Mouse (Mus musculus): ENCODE measurements at regions not wholly inside any gene's neighbourhood (a gene's known extent, or its start where the extent isn't known, plus 50 kb on each side); places are given as distances from the start of the nearest gene placed in this dataset.
A peak's percentile ranks its signal among the peaks of the same experiment; 100 is the strongest.
"Not testable (repeated sequence)": the region's sequence is repeated elsewhere in the genome, so short reads cannot be mapped to it uniquely, and the experiment has no call there.

DNA sequence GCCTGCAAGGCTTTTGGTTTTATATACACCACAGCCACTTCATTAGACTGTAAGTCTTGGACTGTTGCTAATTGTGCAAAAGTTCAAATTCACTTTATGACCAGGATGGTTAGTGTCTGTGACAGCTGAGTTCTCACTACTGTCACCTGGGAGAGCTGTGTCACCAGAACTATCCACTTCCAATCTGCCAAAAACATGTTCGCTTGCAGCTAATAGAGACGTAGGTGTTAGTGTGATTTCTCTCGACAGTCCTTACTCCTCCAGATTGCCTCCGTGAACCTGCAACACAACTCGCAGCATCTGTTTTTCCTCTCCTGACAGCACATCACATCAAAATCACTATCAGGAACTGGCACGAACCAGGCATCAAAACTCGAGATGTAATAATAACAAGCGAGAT lies 491.3 kb upstream of the Klf6 start:
- DNase-seq: peak in 1 of 2 experiments; percentile 7

DNA sequence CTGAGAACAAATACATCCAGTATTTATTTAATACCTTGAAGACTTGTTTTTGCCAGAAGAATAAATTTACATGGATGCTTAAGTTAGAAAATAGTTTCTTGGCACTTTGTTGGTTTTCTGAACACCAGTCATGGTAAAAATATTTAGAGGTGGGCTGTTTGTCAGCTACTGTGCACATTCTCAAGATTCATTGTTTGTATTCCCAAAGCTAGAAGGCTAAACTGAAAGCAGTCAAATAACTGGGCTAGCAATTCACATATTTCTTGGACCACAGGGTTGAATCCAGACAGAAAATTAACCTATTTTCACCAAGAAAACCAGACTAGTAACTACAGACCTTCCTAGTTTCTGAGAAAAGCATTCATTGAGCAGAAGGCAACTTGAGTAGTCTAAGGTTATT lies 488.1 kb upstream of the Klf6 start:
- DNase-seq: no peak

DNA sequence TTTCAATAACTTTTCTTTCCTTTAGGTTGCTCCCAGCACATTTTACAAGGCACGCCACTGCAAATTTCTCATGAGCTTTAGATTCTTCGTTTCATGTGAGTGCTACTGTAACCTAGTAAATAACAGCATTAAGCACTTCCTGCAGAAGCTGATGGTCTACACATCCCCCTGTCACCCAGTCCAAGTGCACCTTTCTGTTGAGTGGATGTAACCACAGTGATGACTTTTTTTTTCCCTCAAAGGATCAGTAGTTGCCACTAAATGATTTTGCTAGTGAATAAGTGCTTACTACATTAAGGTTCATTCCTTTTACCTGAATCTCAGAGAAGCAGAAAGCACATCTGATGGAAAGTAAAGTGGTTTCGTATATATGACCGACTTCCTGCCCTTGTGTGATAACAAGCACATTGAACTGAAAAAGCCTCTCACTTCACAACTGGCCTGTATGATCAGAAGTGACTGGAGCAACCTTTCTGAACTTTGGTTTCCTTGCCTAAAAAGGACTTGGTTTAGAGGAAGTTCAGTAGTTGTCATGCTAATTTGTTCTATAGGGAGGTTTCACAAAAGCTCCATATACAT lies 453.0 kb upstream of the Klf6 start:
- no peak for DNase-seq

DNA sequence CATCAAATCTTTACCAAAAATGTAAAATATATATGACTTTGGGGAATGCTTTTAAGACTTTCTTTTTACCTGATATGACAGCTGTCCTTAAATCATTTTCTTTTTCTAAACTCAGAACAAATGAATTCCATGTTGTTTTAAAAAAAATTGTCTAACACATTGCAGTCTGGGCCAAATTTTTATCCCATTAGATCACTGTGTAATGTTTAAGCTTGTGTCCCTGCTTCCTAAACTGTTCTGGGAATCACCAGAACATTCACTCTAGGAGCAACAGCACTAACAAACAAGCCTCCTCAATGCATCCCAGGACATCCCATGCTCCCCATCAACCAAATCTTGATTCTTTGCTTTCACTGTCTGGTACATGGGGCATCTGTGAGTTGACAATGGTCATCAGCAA lies 449.2 kb upstream of the Klf6 start:
- DNase-seq: no peak

DNA sequence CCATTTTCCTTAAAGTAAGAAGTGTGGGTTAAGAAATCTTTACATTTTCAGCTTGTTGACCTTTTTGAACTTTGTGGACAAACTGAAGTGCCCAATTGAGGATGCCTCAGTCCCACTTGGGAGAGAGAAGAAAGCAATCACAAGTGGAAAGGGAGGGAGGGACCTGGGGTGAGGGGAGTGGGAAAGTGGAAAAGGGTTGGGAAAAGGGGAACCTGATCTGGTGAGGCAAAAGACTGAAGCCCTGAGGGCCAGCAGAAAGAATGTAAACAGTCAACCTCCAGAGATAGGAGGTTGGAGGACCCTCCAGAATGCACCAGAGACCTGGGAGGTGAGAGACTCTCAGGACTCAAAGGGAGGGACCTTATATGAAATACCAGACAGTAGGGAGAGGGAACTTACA lies 448.3 kb upstream of the Klf6 start:
- not testable (repeated sequence) for DNase-seq

DNA sequence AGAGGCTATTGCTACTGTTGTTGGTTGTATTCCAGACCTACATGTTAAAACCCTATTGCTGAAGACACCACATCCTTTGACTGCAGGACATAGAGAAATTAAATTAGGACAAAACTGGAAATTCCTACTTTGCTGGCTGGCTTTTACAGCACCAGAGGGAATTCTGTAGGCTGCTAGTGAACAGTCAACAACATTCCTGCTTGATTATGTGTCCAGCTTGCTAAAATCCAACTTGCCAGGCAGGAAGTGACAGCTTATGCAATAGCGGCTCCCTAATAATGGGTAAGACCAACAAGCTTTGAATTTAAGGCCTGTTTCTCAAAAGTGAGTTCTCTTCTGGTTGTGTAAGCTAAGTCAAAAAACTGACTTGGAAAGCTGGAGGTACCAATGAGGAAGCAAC lies 437.2 kb upstream of the Klf6 start:
- DNase-seq: peak; percentile 77 to 86

DNA sequence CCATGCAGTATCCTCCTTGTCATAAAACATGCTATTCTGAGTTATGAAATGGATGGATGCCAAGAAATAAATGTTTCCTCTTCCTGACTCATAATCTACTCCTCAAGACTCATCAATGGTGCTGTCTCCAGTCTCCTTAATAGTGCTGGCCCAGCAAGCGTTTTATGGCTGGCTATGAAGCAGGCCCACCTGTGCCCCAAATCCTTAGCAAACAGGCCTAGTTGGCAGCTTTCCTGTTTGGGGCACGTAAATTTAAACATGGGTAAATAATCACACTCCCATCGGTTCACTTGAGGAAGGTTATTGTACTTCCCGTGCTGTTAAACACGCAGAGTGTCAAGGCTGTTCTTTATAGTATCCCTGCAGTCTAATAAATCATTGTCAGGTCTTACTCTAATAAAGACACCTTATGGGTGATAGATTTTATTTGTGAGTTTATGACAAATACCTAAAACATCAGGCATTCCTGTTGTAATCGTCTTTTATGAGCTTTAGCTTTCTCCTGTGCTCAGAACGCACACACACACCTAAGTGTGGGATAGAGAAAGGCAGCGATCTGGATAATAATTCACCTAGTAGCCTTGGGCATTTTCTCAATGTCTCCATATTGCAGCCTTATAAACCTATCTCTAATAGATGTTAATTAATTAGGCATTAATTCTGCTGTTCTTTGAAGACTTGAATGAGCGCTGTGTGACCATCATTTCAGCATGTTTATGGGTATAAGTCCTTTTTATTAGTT lies 435.6 kb upstream of the Klf6 start:
- DNase-seq: no peak

DNA sequence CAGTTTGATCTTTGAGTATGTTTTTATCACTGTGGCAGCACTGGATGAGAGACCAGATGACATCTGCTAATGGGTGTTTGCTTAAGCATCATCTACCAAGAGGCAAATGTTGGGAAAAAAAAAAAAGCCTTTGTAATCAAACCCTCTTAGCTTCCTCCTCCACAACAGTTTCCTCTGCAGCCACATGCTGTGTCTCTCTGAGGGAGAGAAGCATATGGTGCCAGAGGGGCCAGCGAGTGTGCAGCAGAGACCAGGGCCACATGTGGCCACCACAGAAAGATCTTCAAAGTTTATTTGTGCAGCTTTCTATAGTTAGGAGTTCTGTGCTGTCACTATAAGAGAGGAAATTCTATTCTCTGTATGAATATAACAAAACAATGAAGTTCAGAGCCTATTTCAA lies 427.6 kb upstream of the Klf6 start:
- DNase-seq: no peak

DNA sequence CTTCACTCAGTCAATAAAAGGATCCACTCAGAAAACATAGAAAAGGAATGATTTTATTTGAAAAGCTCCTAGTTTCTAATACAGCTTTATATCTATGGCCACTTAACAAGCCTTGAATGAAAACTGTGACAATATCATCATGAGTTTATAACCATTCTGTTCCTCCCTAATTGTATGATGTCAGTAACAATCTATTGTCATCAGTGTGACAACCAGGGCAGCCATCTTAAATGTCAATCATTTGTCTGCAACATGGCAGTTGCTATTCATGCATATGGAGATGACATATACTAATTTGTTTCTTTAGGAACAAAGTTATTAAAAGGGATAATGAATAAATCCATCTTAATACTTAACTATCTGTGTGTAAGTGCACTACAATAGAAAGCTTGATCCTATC lies 426.2 kb upstream of the Klf6 start:
- DNase-seq: no peak

DNA sequence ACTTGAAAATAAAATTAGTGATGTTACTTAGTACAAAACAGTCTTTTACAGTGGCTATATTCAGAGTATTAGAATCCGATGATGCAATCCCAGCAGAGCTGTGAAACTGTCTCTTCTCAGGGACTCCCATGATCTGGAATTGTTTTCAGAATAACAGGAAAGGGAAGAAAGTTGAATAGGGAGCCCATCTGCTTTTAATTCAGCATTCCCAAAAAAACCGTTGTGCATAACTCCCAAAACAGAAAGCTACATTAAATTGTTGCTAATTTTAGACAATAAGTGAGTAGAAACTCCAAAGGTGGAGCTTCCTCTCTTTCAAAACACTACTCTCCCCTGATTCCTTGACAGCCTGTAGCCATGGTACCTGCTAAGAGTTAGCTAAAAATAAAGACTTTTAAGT lies 425.1 kb upstream of the Klf6 start:
- DNase-seq: peak; percentile 34 to 50

DNA sequence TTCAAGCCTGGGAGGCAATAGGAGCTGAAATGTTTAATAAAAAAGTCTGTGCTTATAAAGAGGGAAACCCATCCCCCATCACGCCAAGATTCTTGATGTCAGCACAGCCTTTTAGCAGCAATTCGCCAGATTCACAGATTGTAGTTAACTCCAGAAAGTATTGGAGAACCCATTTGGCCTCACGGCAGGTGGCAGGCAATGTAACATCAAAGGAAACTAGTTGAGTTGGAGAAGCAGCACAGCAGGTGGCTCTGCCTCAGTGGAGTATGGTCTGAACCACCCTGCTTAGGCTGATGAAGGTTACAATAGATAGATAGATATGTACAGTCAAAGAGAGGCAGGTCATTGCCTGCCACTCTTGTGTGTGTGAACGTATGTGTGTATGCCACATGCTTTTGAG lies 420.8 kb upstream of the Klf6 start:
- no peak for DNase-seq

DNA sequence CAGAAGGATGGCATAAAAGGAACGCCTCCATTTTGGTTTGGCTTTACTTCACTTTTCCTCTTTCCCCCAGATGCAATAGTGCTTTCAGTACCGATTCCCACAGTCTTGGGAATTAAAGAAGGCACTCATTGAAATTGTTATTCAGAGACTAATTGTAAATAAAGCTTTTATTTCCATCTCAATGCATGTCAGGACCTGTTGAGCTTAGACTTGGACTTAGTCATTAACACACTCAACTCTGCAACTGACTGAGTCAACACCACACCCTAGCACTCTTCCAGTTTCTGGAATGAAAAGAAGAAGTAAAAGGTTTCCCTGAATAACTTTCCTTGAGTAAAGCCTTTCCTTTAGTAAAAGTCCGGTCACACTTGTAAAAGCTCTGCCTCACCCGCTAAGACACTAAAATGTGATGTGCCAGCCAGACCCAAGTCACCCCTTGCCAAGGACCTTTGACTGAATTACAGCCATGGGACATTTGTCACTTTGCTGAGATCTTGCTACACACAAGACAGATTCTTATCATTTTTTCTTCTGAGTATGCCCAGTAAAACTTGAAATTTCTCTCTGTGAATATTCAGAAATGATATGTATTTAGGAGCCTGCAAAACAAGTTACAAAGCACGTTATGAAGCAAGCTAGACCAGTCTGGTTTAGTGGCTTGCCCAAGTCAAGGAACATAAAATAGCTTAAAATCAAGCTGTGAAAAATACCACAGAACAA lies 416.4 kb upstream of the Klf6 start:
- no peak for DNase-seq

DNA sequence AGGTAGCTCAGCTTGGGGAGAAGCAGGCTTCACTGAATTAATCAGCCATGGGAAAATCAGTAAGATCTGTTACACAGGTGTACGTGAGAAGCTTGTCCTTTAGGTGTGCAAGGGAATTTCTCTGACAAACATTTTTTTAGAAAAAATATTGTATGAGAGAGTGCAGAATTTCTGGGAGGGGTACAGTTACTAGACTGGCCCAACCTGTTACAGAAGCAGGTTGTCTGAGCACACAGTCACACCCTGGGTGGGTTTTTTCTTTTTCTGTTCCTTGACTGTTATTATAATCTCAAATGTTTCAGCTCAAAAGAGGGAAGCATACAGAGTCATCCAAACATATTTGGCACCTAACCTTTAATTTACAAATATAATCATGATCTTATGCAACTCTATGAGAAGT lies 412.7 kb upstream of the Klf6 start:
- no peak for DNase-seq

DNA sequence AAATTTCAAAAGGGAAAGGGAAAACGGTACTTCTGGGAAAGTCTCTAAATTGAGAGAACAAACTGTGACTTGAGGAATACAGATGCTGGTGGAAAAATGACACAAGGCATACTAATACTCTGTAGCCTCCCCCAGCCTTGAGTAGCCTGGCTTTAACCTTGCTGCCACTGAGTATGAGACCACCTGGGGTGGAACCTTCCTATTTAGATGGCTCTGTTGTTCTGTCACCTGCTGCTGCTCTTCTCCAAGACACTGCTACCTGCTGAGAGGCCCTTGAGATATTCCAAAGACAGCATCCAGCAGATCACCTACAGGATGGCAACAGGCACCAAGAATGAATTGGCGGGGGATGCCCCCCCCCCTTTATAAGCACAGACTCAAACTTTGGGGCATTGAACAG lies 380.5 kb upstream of the Klf6 start:
- no peak for DNase-seq

DNA sequence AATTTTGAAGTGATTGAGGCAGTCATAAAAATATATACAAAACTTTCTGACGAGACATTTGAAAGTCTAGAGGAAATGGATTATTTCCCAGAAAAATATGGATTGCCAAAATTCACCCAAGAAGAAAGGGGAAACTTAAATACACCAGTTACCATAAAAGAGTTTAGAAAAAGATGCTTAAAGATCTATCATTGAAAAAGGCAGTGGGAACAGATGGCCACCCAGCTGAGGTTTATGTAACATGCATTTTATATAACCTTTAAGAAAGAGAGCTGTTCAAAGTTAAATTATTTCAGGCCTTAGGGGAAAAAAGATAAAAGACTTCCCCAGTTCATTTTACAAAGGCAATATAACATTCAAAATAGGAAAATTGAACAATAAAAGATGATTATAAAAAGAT lies 369.0 kb upstream of the Klf6 start:
- no peak for DNase-seq

DNA sequence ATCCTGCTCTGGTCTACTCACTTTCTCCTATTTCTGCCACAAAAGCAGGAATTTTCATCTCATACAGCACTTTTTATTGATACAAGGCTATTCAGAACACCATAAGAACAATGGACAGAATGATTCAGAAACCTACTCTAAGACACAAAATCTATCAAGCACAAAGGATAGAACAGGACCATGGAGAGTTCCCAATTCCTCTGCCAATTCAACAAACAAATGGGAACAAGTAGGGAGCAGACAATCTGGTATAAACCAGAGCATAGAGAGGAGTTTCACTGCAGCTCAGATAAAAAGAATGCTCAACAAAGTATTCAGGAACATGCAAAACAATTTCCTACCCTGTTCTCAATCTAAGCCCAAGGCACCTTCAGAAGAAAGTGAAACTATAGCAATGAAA lies 363.7 kb upstream of the Klf6 start:
- peak in 1 of 2 experiments; percentile 17 for DNase-seq

DNA sequence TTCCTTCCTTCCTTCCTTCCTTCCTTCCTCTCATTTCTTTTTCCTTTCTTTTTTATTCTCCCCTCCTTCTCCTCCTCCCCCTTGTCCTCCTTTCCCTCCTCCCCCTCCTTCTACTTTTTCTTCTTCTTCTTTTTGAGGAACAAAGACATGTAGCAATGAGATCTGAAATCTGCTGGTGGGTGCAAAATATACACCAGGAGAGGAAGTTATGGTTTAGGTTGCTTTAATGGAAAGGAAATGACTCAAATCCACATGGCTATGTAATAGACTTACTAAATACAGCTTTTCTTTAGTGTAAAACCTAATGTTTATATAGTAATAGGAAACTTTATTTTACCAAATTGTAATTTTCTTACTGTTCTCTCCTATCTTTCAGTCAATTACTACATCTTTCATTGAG lies 349.5 kb upstream of the Klf6 start:
- no peak for DNase-seq

DNA sequence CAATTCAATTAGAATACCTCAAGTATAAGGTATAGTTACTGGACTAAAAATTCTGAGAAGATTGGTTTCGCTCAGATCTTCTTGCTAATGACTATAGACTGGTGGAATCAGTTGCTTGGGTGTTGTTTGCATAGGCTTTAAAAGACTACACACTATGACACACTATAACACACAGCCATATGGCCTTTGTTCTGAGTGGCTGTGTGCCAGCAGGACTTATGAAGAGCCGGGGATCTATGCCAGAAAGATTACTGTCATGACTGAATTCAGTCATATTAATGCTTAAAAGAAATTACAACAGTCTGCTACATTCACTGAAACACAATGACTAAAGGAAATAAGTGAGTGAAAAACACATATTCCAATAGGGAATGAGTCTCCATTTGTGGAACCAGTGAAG lies 345.7 kb upstream of the Klf6 start:
- DNase-seq: no peak

DNA sequence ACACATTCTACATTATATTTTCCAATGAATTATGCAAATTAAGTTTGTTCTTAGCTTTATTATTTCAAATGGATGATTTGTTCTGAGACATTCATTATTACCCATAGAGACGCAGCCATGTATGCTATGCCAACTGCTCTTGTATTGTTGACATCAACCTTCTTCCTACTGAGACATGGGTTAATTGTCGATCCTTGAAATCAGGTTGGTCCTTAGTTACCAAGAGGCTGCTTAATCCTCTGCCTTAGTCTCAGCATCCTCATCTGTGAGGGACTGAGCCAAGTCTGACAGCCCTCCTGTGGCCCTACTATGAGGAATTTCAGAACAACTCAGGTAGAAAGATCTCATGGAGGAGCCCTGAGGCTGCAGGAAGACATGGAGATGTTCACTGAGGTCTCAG lies 345.2 kb upstream of the Klf6 start:
- no peak for DNase-seq

DNA sequence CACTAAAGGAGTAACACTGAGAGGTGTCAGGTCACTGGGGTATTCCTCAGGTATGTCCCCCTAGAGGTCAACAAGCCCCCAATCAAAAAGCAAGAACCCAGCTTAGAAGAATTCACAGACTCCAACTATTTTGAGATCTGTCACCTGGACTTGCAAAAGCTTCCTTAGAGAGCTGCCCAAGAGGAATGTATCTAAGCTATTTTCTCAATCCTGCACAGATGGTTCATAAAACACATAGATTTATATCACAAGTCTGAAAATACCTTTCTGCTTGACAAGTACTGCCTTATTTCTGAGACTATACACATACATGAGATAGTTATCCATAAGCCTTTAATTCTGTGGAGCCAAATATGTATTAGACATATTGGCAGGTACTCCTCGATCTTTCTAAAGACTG lies 342.1 kb upstream of the Klf6 start:
- no peak for DNase-seq

DNA sequence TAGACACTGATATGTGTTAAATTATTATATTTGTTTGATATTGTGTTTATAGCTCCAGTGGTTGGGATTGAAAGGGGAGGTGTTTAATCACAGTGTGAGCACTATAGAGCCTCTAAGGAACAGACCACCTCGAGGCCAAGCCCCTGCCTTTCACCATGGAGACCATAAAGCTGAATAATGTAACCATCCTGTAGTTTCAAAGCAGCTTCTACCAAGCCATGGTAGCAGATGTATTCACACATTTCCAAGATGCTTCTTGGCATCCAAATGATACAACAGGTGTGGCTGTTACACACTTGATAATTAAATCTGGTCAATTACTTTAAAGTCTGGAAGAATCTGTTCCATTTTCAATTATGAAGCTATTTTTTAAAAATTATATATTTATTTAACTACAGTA lies 341.7 kb upstream of the Klf6 start:
- DNase-seq: no peak

DNA sequence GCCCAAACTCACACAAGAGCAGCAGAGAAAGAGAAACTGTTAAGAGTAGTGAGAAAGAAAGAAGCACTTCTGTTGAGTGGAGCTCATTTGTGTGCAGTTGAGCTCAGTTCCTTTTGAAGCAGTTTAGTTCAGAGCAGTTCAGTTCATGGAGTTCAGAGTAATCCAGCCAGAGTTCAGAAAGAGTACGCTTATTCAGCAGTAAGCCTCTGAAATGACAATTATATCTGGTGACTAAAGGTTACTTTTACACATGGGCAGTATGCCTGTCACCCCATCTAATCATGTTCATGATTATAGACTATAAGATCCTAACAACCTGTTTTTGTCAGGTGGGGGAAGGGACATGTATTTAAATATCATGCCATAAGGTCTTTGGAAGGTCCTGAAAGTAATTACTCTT lies 333.9 kb upstream of the Klf6 start:
- no peak for DNase-seq

DNA sequence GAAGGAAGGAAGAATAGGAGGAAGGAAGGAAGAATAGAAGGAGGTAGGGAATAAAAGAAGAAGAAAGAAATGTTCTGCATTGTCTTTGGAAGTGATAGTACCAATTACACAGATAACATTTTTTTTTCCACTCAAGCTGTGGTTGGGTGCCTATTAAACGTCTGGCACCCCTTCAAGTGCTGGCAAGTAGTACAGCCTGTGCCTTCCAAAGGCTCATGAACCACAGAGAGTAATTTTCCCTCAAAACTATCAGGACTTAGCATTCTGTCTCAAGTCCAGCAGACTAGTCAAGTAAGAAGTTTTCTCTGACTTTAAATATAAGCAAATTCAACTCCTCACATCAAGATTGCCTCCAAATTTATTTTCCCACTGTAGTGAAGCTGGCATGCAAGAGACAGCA lies 321.0 kb upstream of the Klf6 start:
- peak; percentile 28 to 31 for DNase-seq

DNA sequence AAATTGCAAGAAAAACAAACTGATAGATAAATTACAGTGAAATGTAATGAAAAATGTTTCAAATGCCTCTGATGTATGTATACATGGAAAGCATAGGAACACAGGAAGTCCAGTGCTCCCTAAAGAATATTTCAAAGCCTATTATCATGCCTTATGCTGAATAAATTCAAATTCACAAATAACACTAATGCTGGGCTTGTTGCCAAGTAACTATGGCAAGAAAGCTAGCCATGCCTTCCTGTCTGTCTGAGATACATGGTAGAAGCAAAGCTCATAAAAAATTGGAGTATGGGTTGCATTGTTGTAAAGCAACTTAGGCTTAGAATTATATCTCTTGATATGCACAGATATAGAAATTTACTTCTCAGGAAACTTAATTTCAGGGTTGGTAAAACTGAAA lies 315.8 kb upstream of the Klf6 start:
- no peak for DNase-seq

Data from heart, adult 18-20 months (tissue).